Mouse (Mus musculus) erythroblast, embryonic 14.5 days (primary cell): ENCODE results near the gene Dennd1a.

Experiments used
- GATA1 ChIP-seq: IDR thresholded peaks from 2 replicates; pipeline ENCODE4 v1.6.1; 2012; ENCODE audit warnings: low read length, inconsistent platforms, mixed read lengths
- TAL1 ChIP-seq: IDR thresholded peaks from 3 replicates; pipeline ENCODE4 v1.6.1; 2012; ENCODE audit warnings: low read length, inconsistent platforms, mixed read lengths

DNA sequence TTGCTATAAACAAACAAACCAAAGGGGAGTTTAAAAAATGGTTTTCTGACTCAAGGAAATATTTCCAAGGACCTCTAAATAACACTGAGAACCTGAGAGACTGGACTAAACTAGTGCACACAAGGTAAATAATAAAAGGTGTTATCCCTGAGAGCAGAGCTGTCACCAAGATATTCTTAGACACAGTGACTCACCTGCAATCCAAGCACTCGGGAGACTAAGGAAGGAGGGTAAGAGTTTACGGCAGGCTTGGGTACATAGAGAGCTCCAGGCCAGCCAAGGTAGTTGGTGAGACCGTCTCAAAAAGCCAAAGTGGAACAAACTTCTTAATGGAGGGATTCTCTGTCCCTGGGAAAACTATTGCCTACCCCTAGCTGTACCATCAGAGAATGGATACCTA lies 118.6 kb downstream of the Dennd1a start:
- TF ChIP-seq TAL1 (no peak), GATA1 (no peak)
